Mouse (Mus musculus) spleen, postnatal 10 days (tissue): ENCODE measurements around the gene Btbd9.

Experiments used
- DNase-seq, 2 experiments: peaks; one replicate each; pipeline ENCODE4 v3.0.0; 2021 to 2022; ENCODE audit warnings: low spot score in 2 of 2

Btbd9 gene

DNA sequence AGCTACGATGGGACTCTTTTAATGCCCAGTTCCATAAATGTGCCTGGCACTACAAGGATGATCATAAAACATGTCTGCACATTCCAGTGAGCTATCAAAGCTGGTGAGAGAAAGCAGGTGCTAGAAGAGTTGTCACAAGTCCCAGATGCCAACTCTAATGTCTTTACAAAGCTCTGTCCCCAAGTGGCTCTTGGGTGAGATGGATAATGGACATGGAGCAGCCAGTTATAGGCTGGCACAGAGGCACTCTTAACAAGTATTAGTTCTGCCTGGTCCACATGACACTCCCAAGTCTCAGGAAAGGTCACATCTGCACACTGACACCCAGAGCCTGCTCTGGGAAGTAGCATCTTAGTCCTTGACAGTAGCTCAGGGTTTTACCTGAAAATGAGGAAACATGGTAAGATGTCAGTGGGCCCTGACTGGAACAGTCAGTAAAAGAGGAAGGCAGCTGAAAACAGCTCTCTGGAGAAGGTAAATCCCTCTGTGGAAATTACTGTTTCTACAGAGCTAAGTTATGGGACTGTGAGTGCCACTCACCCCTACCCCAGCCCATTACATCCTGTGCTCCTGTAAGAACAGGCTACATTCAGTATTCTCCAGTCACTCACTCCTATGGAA is 91.7 kb downstream of the Btbd9 start:
- DNase-seq = no peak

DNA sequence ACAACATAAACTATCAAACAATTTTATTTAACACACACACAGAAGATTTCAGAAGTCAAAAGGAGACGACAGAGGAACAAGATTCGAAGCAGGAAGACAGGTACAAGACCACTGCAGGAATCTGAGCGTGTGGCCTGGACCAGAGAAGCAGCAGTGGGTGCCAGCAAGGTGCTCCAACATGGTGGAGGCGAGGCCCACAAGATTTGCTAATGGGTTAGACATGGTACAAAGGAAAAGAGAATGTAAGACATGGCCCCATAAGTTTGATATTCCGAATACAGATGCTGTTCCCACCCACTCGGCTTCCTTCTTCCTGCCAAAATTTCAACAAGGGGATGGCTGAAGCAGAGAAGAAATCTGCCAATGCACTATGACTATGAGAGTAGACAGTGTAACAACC is 94.5 kb downstream of the Btbd9 start:
- no peak for DNase-seq

DNA sequence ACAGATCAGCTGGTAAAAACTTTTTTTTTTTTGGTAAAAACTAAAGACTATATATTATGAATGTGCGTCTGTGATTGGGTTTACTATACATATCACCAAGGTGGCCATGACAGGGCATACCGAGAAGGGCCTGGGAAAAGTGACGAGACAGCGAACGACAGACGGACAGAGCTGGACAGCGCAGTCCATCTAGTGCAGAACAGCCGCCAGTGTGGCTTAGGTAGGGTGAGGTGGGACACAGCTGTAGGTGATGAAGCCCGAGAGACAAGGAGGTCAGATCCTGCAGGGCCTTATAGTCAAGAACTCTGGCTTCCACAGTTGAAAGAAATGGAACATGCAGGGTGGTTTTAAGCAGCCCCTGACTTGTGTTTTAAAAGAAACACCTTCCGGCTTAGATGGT is 94.9 kb downstream of the Btbd9 start:
- no peak for DNase-seq

DNA sequence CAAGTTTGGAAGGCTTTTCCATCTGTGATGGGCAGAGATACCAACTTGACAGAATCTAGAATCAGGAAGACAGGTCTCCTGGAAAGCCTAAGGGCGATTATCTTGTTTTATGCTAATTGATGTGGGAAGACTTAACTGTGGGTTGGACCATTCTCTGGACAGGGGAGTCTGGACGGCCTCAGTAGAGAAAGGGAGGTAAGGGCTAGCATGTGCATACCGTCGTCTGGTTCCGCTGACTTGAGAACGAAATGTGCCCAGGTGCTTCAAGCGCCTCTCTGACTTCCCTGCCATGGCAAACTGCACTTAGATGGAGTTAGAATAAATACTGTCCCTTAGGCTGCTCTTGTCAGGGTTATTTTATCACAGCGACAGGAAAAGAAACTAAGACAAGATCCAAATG is 95.9 kb downstream of the Btbd9 start:
- DNase-seq = no peak

DNA sequence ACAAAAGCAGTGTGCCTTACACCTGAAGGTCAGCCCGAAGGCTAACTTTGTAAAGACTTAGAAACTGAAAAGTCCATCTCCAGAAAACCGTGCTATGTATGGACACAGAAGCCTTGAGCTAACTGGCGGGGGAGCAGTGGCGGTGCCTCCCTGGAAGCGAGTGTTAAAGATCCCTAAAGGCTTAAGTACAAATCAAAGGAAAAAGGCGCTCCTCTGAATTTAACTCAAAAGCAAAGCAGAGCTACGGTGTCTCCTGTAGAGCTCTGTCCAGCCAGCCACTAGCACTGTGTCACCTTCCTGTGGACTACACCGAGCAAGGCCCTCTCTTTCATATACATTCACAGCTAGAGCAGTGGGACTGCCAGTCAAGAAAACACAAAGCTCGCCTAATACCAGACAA is 98.1 kb downstream of the Btbd9 start:
- DNase-seq = no peak

DNA sequence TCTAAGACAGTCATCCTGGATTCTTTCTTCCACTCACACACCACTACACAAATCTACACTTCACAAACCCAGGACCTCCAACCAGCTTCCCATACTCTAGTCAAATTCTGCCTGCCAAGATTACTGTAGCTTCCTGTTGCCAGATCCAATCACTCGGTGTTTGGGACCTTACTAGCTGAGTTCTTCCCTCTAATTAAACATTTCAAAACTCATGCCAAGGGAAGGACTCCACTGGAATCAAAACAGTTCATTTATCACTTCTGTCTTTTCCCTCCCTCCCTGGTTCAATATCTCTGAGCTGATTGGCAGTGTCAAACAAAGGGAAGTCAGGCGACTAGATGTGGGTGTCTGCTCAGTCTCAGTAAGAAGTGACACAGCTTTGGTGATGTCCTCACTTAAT is 101.7 kb downstream of the Btbd9 start:
- DNase-seq = no peak

GRCm38 (mm10) chr17:30472776-30473175 is 103.5 kb downstream of the Btbd9 start:
- DNase-seq = no peak

GRCm38 (mm10) chr17:30471512-30471911 is 104.8 kb downstream of the Btbd9 start:
- DNase-seq = no peak

GRCm38 (mm10) chr17:30470790-30471189 is 105.5 kb downstream of the Btbd9 start:
- no peak for DNase-seq

DNA sequence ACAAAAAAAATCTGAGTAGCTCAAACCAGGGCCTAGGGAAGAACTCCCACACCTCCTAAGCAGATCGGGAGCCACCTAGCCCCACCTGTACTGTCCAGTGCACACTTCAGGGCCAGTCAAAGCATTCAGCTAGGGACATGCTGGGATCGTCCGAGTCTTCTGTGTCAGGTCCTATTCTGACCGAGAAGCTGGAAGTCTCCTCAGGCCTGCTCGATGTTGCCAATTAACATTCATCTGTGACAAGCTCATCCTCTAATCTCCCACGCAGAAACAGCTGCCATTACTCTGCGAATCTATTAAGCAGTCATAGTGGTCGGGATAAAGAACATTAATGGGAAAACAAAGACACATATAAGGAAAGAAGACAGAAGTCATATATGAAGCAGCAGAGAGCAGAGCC is 106.0 kb downstream of the Btbd9 start:
- DNase-seq = no peak

GRCm38 (mm10) chr17:30469511-30470076 is 106.7 kb downstream of the Btbd9 start:
- DNase-seq = no peak

- DNase-seq = no peak
Measured at GRCm38 (mm10) chr17:30468368-30468767, 107.9 kb downstream of the Btbd9 start.

GRCm38 (mm10) chr17:30467566-30468213 is 108.6 kb downstream of the Btbd9 start:
- DNase-seq = no peak

DNA sequence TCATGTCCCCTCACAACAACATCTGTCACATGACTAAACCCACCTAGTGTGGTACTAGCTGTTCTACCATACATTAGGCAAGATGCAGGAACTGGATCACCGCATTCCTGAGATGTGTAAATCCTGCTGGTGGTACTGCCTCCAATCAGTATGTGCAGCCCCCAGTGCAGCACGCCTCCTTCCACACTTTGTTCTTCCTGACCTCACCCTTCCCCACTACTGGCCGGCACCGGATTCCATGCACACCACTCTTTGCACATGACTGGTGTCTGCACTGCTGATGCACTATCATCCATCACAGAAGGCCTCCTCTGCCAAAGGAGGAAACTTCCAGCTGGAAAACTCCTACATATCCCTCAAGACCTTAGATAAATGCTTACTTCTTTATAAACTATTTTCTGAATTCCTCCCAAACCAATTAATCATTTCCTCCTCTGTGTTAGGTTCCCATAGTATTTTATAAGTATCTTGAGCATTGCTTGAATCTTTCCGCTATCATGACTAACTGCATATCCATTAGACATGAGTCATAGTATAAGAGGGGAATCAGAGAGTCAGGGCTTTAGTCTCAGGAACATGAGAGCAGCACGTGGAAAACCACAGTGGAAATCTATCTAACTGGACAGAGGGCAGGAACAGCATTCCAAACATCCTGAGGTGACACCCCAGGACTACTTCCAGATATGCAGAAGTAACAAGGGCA is 111.1 kb downstream of the Btbd9 start:
- DNase-seq = no peak

DNA sequence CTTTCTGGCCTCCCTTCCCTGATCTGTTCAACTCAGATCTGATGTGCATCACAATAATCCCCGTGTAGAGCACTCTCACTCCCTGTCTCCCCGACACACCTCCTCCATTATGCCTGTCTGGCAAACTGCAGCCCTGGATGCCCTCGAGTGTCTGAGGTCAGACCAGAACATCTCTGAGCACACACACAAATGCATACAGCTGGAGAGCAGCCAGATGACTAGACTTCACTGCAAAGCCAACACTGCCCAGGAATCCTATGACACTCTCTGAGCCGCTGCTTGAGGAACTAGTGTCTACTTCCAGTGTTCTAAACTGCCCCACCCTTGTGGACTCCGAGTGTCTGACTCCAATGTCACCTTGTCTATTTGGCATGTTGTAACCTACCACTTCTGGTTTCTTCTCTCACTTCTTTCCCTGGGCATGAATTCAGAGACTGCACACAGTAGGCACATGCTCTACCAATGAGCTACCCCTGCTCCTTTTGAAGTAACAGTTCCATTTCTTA is 112.0 kb downstream of the Btbd9 start:
- DNase-seq = no peak

- no peak for DNase-seq
Measured at GRCm38 (mm10) chr17:30460727-30461349, 115.5 kb downstream of the Btbd9 start.

GRCm38 (mm10) chr17:30459706-30460105 is 116.6 kb downstream of the Btbd9 start:
- DNase-seq = no peak

DNA sequence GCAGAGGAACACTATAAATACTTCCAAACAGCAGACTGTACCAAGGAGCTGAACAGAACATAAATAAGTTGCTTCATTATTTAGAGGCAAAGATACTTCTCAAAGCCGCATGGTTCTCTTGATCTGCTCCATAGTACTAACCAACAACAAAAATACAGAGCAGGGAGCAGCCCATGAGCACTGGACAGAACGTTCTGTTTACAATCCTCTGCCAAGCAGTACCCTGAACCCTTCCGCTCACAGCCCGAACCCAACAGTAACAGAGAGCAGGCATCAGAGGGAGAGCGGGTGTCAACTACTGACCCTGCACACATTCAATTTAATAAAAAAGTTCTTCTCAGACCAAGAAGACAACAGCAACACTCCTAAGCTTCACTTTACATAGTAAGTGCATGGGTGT is 117.4 kb downstream of the Btbd9 start:
- DNase-seq = no peak

- no peak for DNase-seq
Measured at GRCm38 (mm10) chr17:30458301-30458700, 118.0 kb downstream of the Btbd9 start.

DNA sequence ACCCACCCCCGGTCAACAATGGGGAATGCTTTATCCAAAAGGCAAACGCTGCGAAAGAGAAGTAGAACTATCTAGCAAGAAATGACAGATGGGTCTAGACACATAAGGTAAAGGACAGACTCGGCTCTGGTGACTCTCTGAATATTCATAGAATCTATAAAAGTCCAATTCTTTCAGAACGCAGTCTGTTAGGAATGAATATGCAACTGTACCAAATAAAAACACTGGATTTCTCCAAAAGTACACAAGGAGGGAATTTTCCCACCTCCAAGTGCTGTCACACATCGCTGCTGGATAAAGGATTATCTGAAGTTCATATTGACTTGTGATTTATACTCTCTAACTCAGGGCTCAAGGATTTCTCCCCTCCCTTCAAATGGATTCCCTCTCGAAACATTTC is 118.8 kb downstream of the Btbd9 start:
- no peak for DNase-seq

GRCm38 (mm10) chr17:30456293-30456692 is 120.0 kb downstream of the Btbd9 start:
- no peak for DNase-seq

GRCm38 (mm10) chr17:30454862-30455243 is 121.4 kb downstream of the Btbd9 start:
- DNase-seq = peak; percentile 47 to 77
